Mouse (Mus musculus): ENCODE measurements around the gene Exd2.

The Exd2 gene

GRCm38 (mm10) chr12:80495691-80496090 is 32.8 kb downstream of the Exd2 start:
- no peak for DNase-seq (ENCODE audit: low spot score)

- DNase-seq (ENCODE audit: low spot score) = no peak
Observed at GRCm38 (mm10) chr12:80498356-80498755, 35.5 kb downstream of the Exd2 start.

DNA sequence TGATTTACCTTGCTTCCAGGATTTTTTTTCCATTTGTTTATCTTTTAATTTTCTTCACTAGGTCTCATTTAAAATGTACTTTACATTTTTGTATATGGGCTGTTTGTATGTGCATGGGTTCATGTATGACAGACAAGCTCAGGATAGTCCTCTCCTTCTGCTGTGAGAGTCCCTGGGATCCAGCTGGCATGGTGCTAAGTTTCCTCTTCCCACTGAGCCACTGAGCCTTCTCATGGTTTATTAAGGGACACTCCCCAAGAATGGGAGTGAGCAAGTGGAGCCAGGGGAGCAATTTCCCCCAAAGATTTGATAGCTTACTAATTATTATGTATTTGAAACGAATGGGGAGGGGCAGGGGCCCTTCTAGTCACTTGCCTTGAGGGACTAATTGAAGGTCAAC is 37.6 kb downstream of the Exd2 start:
- no peak for DNase-seq (ENCODE audit: low spot score)

GRCm38 (mm10) chr12:80504718-80505117 is 41.8 kb downstream of the Exd2 start:
- no peak for DNase-seq (ENCODE audit: low spot score)

- no peak for DNase-seq (ENCODE audit: low spot score)
Observed at GRCm38 (mm10) chr12:80507041-80507745, 44.3 kb downstream of the Exd2 start.

GRCm38 (mm10) chr12:80517977-80518376 is 55.1 kb downstream of the Exd2 start, which contains the start of gene Galnt16:
Galnt16 (plus strand) TSS chr12:80518277.
- no peak for DNase-seq (ENCODE audit: low spot score)

DNA sequence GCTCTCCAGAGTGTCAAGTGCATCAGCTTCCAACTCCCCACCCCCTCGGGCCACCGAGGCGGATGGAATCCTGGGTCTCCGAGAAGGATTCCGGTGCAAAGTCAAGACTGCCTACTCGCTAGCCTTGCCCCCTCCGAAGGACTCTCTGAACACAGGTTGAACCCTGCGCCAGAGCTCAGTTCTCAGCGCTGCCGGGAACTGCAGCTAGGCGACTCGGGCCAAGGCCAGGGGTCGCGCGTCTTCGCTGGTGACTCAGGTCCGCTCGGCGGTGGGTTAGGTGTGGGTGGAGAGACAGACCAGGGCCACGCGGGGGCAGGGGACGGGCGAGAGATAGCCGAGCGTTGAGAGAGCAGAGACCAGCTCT is 55.5 kb downstream of the Exd2 start:
- DNase-seq (ENCODE audit: low spot score) = no peak

GRCm38 (mm10) chr12:80518757-80519620 is 56.1 kb downstream of the Exd2 start:
- no peak for DNase-seq (ENCODE audit: low spot score)

- DNase-seq (ENCODE audit: low spot score) = no peak
Observed at GRCm38 (mm10) chr12:80519621-80520332, 56.9 kb downstream of the Exd2 start.

DNA sequence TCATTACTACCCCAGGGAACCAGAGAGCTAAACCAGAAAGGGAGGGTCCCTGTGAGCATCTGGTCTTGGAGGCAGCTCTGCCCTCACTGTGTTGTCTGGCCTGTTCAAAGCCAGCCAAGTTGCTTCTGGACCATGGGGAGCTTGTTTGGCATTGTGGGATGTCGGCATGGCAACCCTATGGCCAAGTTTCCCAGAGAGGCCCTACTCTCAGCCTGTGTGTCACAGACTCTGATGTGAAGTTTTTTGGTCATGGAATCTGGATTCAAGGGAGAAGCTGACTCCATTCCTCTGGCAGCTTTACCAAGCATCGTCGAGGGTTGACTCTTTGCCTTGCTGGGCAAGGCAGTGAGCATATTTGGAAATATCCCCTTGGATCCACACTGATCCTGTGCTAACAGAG is 59.1 kb downstream of the Exd2 start:
- DNase-seq (ENCODE audit: low spot score) = no peak

DNA sequence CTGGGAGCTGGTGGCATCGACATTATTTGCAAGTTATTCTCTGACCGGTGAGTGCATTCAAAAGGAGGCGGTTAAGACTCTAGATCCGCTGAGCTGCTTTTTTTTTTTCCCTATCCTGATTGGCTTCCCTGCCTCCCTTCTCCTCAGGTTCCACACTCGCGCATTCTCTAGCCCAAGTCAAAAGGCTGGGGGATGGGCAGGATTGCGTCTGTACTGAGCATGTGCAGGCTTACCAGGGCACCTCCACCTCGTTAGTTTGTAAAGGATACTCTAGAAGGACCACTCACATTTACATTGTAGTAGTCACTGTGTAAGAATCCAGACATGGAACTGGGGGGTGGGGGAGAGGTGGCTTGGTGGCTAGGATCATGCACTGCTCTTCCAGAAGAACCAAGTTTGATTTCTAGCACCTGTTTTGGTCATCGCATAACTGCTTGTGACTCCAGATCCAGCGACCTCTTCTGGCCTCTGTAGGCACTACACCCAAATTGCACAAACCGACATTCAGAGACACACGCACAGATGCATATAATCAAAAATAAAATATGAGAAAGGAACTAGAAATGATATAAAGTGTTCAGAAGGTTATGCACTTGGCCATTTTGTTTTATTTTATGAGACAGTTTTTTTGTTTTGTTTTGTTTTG is 61.5 kb downstream of the Exd2 start:
- DNase-seq (ENCODE audit: low spot score) = no peak

DNA sequence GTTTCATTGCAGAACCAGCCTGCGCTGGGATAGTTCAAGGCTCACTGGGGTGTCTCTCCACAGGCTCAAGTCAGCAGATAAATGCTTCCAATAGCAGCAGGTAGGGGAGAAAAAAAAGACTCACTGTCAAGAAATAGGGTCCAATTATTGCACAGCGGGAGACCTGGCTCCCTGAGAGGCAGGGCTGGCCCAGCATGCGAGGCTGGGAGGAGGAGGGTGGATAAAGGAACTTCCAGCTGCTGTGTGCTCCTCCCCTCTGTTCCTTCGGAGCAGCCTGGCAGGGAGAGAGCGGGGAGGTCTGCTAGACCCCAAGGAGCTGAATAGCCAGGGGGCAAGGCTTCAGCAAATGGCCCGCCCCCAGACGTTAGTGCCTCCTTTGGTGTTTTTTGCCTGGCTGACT is 62.6 kb downstream of the Exd2 start:
- no peak for DNase-seq (ENCODE audit: low spot score)

GRCm38 (mm10) chr12:80526511-80526910 is 63.6 kb downstream of the Exd2 start:
- DNase-seq (ENCODE audit: low spot score) = no peak

GRCm38 (mm10) chr12:80527727-80528389 is 65.0 kb downstream of the Exd2 start:
- no peak for DNase-seq (ENCODE audit: low spot score)

DNA sequence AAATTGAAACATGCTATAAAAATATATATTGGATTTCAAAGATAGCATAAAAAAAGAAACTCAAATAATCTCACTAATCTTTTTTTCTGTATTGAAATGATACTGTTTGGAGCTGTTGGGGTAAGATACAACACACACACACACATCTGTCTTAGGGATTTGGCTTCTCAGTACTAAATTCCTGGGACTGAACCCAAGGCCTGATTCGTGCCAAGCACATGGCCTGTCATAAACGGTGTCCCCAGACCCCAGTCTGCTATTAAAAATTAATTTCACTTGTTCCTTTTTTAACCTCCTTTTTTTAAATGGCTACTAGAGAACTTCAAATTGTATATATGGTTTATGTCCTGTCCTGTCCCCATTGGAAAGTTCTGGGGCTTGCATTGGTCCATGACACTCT is 67.2 kb downstream of the Exd2 start:
- no peak for DNase-seq (ENCODE audit: low spot score)

- no peak for DNase-seq (ENCODE audit: low spot score)
Observed at GRCm38 (mm10) chr12:80530630-80531029, 67.7 kb downstream of the Exd2 start.

DNA sequence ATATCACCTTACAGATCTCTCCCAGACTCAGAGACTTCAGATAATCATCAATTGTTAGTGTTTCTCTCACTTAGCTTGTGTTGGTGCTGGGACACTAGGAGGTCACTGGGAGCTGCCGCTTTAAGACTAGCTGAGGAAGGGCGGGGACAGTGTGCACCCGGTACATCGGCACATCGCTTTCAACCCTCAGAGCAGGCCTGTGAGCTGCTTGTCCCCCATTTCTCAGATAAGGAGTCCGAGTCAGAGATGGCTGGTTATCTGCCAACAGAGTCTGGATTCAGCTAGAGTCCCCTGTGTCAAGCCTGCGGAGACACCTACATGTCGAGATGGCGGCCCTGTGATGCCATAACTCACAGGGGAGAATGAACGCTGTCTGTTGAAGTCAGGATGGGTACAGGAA is 68.7 kb downstream of the Exd2 start:
- DNase-seq (ENCODE audit: low spot score) = no peak

DNA sequence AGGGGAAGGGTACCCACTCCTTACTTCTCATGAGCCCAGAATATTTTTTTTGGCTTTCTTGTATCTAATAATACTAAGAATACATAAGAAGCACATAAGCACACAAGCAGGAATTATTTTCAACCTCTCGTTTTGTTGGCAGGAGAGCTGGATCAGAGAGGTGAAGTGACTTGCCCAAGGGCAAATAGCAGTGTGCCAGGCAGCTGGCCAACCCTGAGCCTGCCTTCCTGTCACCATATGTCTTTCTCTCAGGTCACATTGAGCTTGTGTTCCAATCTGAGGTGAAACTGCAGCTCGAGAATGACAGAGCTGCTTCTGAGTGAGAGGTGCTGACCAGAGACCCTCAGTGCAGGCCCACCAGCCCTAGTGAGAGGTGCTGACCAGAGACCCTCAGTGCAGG is 71.0 kb downstream of the Exd2 start:
- DNase-seq (ENCODE audit: low spot score) = no peak

- DNase-seq (ENCODE audit: low spot score) = no peak
Observed at GRCm38 (mm10) chr12:80537313-80537712, 74.4 kb downstream of the Exd2 start.

DNA sequence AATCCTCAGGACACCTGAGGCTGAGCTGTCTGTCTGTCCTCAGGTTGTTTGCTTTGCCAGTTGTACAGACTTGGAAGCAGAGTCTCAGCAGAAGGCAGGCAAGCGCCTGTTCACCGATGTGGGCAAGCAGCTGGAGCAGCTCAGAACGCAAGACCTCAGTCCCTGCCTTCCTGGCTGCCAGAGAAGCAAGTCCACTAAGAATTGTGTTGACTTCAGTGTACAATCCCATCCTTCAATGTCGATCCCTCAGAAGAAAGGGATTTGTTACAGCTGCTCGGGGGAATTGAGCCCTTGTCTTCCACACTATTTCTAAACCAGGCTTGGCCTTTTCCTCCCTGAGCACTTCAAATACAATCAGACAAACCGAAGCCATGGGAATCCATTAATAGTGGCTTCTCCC is 75.4 kb downstream of the Exd2 start:
- DNase-seq (ENCODE audit: low spot score) = no peak

DNA sequence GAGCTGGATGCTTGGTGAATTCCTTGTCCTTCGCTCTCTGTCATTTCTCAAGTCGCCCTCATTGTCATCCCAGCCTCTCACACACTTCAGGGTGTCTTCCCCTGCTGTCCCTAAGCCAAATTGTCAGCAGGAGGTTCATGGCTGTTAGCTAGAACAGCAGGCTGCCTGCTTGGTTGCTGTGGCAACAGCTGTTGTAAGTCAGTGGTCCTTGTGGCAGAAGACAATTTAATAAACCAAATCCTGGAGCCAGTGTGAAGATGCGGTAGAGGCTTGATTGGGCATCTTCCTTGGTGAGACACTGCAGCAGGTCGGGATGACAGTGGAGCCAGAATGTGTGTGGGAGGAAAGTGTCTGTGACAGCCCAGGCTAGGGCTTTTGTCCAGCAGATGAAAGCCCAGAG is 82.4 kb downstream of the Exd2 start:
- DNase-seq (ENCODE audit: low spot score) = no peak

DNA sequence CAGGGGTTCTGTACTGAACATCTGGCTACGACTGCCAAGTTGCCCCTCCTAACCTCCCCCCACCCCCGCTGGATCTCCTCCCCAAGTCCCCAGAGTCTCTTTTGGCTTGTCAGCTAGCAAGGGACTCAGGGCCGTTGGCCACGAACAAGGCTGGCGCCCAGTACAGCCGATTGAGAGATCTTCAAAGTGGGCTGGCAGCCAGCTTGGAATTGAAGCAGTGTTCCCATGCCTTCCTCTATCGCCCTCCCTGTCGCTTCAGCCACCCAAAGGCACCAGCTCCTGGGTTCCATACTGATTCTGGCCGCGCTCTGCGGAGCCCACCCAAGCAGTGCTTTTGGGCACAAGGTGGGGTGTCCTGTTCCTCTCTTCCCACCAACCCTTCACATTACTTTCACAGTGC is 86.8 kb downstream of the Exd2 start:
- no peak for DNase-seq (ENCODE audit: low spot score)
